Mouse (Mus musculus): ENCODE data around the gene Dsn1. TPM values are rescaled to one million over a fixed set of nuclear protein-coding genes. Genes with fewer than 3 reads are reported as not detected.

Gene Dsn1
- total RNA-seq (2023): 10 to 100 TPM; 16.1 to 23.6 TPM

DNA sequence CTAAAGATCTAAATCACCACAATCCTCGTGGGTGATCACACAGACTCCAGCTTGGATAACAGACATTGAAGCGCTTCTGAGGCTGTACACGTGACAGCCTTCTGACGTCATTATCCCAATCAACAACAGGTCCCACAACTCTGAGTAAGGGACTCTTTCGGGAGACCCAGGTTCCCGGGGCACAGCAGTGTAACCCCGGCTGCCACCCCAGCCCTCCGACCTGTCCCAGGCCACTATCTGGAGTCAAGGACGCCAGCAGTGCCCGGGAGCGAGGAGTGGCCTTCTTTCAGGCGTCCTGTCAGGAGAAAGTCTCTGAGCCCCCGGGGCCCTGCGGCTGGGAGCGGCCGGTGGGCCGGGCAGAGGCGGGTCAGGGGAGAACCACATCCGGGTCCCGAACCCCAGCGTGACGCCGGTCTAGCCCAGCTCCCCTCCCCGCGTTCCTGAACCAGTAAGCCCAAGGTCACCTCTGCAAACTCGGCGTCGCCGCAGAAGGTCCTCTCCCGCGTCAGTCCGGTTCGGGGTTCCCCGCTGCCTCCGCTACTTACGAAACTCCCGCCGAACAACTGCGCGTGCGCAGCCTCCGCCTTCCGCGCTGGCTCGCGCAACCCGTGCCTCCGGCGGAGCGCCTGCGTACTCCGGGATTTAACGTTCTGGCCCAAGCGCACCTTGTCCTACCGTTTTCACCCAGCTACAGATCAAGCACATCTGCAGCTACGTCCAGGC, at the start of gene Dsn1:
Dsn1 (minus strand) TSS at position 644 of the 723 bp plus-strand sequence.

DNA sequence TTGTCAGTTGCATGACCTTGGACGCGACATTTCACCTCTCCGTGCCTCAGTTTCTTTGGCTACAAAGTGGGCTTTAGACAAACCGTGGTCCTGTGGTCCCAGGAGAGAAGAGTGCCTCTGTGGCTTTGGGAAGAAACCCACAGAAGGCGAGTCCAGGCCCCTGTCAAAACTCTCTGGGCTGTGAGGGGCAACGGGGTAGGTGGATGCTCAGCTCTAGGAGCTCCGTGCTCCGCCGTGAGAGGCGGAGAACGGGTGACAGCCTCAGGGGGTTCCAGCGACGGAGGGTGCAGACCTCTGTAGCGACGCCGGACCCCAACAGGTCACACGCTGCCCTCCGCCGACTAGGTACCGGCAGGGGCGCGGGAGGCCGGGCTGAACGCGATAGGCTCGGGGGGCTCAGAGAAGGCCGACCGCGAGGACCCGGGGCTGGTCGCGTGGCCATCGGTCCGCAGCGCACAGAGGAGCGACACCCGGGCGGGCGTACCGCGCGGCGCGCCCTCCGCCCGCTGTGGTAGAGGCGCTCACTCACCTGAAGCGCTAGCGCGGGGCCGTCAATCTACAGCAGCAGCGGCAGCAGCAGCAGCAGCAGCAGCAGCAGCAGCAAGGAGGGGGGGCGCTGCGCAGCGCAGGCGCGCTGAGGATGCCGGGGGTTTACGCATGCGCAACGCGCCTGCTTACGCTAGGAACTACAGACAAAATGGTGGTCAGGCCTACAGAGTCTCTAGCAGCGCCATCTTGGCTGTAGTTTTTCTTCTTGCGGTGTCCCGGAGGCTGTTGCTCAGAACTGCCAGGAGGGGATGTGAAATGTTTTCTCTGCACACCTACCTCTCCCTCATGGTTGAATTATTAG, 15.3 kb downstream of the Dsn1 start, which contains the start of gene Ndrg3:
Ndrg3 (minus strand) TSS at position 587 of the 850 bp plus-strand sequence.

Other genes starting within 250 kb of the Dsn1 start
- not detected for gene Myl9, start 231.7 kb downstream of the Dsn1 start, total RNA-seq (2023)
- gene Tgif2, start 167.1 kb downstream of the Dsn1 start, total RNA-seq (2023): 10 to 100 TPM; 41.2 to 68.8 TPM
- 1 to 10 TPM; 8.1 TPM for gene 4930518I15Rik, start 149.2 kb downstream of the Dsn1 start, total RNA-seq (2023)
- 10 to 100 TPM; 68.9 to 70.0 TPM for gene Rab5if, start 144.0 kb downstream of the Dsn1 start, total RNA-seq (2023)
- gene Sla2, start 120.0 kb downstream of the Dsn1 start, total RNA-seq (2023): 10 to 100 TPM; 37.9 to 50.6 TPM
- 10 to 100 TPM; 65.6 to 69.4 TPM for gene Ndrg3, start 15.1 kb downstream of the Dsn1 start, total RNA-seq (2023)
- gene Soga1, start 72.1 kb upstream of the Dsn1 start, total RNA-seq (2023): under 1 TPM; 0.65 to 0.82 TPM
- gene Tldc2, start 79.9 kb upstream of the Dsn1 start, total RNA-seq (2023): not detected
- gene Samhd1, start 128.1 kb upstream of the Dsn1 start, total RNA-seq (2023): 100 to 1,000 TPM; 354 to 425 TPM
- gene Rbl1, start 197.4 kb upstream of the Dsn1 start, total RNA-seq (2023): 10 to 100 TPM; 34.9 to 35.9 TPM